Mouse (Mus musculus) MN1 (cell line): ENCODE results near the gene Supt4a.
A peak's percentile ranks its signal among the peaks of the same experiment; 100 is the strongest.

ENCODE experiments used
- DNase-seq: peaks from one replicate; pipeline ENCODE4 v3.0.0-alpha.2; 2016; ENCODE audit warnings: low spot score

The Supt4a gene

GRCm38 (mm10) chr11:87751491-87751966, 14.2 kb downstream of the Supt4a start:
- no peak for DNase-seq

- no peak for DNase-seq
Observed at GRCm38 (mm10) chr11:87752307-87752706, 15.0 kb downstream of the Supt4a start.

GRCm38 (mm10) chr11:87753255-87753654, 15.9 kb downstream of the Supt4a start:
- DNase-seq, result no peak

GRCm38 (mm10) chr11:87753891-87754501, 16.6 kb downstream of the Supt4a start:
- no peak for DNase-seq

- no peak for DNase-seq
Observed at GRCm38 (mm10) chr11:87754603-87755002, 17.3 kb downstream of the Supt4a start.

- no peak for DNase-seq
Observed at GRCm38 (mm10) chr11:87755360-87756017, 18.1 kb downstream of the Supt4a start.

- DNase-seq, result no peak
Observed at GRCm38 (mm10) chr11:87756251-87756820, 19.0 kb downstream of the Supt4a start.

GRCm38 (mm10) chr11:87757001-87757954, 19.9 kb downstream of the Supt4a start:
- DNase-seq, result no peak

- DNase-seq, result no peak
Observed at GRCm38 (mm10) chr11:87758161-87758911, 21.0 kb downstream of the Supt4a start.

- DNase-seq, result no peak
Observed at GRCm38 (mm10) chr11:87758957-87759608, 21.7 kb downstream of the Supt4a start.

- no peak for DNase-seq
Observed at GRCm38 (mm10) chr11:87759609-87760005, 22.3 kb downstream of the Supt4a start.

- no peak for DNase-seq
Observed at GRCm38 (mm10) chr11:87760301-87761081, 23.1 kb downstream of the Supt4a start, which contains the start of gene Tspoap1. Gene Tspoap1 (plus strand): TSS chr11:87760541.

- DNase-seq, result no peak
Observed at GRCm38 (mm10) chr11:87761181-87761721, 23.9 kb downstream of the Supt4a start.

GRCm38 (mm10) chr11:87761806-87762701, 24.7 kb downstream of the Supt4a start:
- DNase-seq, result no peak

GRCm38 (mm10) chr11:87762702-87763385, 25.5 kb downstream of the Supt4a start:
- no peak for DNase-seq

GRCm38 (mm10) chr11:87763511-87763987, 26.2 kb downstream of the Supt4a start:
- peak; percentile 43 for DNase-seq

- no peak for DNase-seq
Observed at GRCm38 (mm10) chr11:87763988-87764876, 26.9 kb downstream of the Supt4a start.
